Mouse (Mus musculus): ENCODE data around the gene Cnst. TPM values are rescaled to one million over a fixed set of nuclear protein-coding genes. Genes with fewer than 3 reads are reported as not detected.
"Not testable (repeated sequence)": the region's sequence is repeated elsewhere in the genome, so short reads cannot be mapped to it uniquely, and the experiment has no call there.

The Cnst gene
- polyA plus RNA-seq, 1 experiment from 2014 or later: 11.3 TPM

DNA sequence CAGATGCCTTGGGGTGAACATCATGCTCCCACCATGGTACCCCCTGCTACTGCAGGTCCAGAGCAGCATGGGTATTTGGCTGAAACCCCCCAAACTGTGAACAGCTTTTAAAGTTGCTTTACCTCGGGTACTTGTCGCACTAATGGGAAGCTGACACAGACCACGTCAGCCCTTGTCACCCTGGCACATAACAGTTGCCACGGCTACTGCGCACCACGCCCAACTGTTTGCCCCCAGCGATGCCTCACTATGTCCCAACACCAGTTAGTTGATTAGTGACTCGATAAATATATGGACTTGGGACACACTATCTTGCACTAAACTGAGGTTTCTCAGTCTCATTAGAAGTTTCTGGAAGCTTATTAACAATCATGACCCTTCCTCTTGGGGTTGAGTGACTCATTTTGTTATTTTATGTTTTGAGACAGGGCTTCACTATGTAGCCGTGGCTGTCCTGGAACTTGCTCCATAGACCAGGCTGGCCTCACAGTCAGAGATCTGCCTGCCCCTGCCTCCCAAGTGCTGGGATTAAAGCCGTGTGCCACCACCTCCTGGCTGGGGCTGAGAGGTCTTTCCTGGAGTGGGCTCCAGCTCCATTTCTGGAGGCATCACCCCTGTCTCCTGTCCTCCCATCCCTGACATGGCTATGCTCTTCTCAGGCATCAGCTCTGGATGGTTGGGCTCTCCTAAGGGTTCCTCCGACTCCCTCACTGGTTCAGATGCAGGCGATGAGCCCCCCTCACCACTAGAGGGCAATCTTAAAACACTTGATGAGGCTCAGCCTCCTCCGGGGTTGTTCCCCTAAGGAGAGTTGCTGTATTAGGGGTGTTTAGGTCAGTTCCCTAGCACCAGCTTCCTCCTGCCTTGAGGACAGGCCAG, 99.2 kb downstream of the Cnst start:
- ATAC-seq: peak; percentile 87
- no peak overlapping the region for H3K4me3 ChIP-seq (ENCODE audit: low read length)
- peak overlapping the region; percentile 41 for H3K9ac ChIP-seq (ENCODE audit: low read depth, low read length)

DNA sequence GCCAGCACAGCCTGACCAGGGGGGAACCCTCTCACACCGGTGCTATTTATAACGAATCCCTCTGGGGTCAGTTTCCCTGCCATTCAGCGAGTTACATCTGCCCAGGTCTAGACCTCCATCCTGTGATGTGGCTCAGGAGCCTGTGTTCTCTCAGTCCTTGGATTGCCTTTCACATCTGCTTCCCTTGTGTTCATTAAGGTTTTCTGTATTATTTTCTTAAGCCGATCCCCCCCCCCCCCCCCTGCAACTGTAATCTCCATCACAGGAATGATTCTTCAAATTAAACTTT, 99.8 kb downstream of the Cnst start:
- no peak overlapping the region for H3K27ac ChIP-seq (ENCODE audit: low read length)
- no peak overlapping the region for H3K4me3 ChIP-seq (ENCODE audit: low read length)
- no peak for ATAC-seq
- H3K9ac ChIP-seq (ENCODE audit: low read depth, low read length): peak overlapping the region; percentile 41
- peak overlapping the region; percentile 40; the same call in 1 of the 2 replicates for H3K4me2 ChIP-seq (ENCODE audit: low read depth, low read length)
- WGBS: 15% methylated on average over 4 of the region's 4 CpGs
- no peaks in the 10 kb centered on the region for H3K27me3 ChIP-seq (replicated peaks; ENCODE audit: control insufficient read depth, insufficient read depth, low read length)
- H3K4me1 ChIP-seq (ENCODE audit: control insufficient read depth, insufficient read depth, low read length): no peaks in the 10 kb centered on the region
- H3K9me3 ChIP-seq (ENCODE audit: control insufficient read depth, low read length): no peaks in the 10 kb centered on the region
- no peaks in the 10 kb centered on the region for H3K36me3 ChIP-seq (ENCODE audit: control insufficient read depth, insufficient read depth, low read length)

More for the DNA sequence above, 99.2 kb downstream of the Cnst start:
- H3K4me2 ChIP-seq (ENCODE audit: low read depth, low read length): peak overlapping the region; percentile 40; the same call in 1 of the 2 replicates
- no peaks in the 10 kb centered on the region for H3K27me3 ChIP-seq (replicated peaks; ENCODE audit: control insufficient read depth, insufficient read depth, low read length)
- no peaks in the 10 kb centered on the region for H3K9me3 ChIP-seq (ENCODE audit: control insufficient read depth, low read length)
- no peaks in the 10 kb centered on the region for H3K36me3 ChIP-seq (ENCODE audit: control insufficient read depth, insufficient read depth, low read length)
- H3K27ac ChIP-seq (ENCODE audit: low read length): no peak overlapping the region
- 60% methylated on average over 13 of the region's 13 CpGs for WGBS
- no peaks in the 10 kb centered on the region for H3K4me1 ChIP-seq (ENCODE audit: control insufficient read depth, insufficient read depth, low read length)

DNA sequence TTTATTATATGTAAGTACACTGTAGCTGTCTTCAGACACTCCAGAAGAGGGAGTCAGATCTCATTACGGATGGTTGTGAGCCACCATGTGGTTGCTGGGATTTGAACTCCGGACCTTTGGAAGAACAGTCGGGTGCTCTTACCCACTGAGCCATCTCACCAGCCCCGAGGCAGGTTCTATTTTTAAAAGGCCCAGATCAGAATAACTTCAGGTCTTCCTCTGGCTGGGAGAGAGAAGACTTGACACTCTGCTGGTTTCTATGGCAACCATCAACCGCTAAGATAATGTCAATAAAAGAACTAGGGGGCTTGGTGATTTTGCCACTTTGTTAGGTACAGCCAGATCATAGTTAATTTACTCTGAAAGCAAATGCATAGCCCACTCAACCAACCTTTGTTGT, 102.5 kb downstream of the Cnst start:
- not testable (repeated sequence) for H3K27ac ChIP-seq (ENCODE audit: low read length); H3K9ac ChIP-seq (ENCODE audit: low read depth, low read length); H3K4me1 ChIP-seq (ENCODE audit: control insufficient read depth, insufficient read depth, low read length); H3K36me3 ChIP-seq (ENCODE audit: control insufficient read depth, insufficient read depth, low read length); ATAC-seq; H3K27me3 ChIP-seq (replicated peaks; ENCODE audit: control insufficient read depth, insufficient read depth, low read length); H3K4me2 ChIP-seq (ENCODE audit: low read depth, low read length); H3K4me3 ChIP-seq (ENCODE audit: low read length); H3K9me3 ChIP-seq (ENCODE audit: control insufficient read depth, low read length)
- WGBS: 67% methylated on average over 4 of the region's 5 CpGs

DNA sequence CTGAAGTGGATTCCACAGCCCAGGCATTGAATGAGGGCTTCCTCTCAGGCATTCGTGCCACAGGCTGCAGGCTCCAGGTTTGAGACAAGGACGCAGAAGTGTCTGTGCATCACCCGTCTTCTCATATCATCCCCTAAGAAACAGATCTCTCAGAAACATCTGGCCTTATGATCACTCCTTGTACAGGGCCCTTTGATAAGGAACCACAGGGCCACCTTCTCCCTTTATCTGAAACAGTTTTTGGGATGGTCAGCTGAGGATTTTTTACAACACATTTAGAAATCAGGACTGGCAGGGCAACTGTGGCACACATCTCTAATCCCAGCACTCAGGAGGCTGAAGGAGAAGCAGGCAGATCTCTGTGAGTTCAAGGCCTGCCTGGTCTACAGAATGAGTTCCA, 103.2 kb downstream of the Cnst start:
- no peaks in the 10 kb centered on the region for H3K27me3 ChIP-seq (replicated peaks; ENCODE audit: control insufficient read depth, insufficient read depth, low read length)
- H3K4me2 ChIP-seq (ENCODE audit: low read depth, low read length): no peak overlapping the region
- no peak overlapping the region for H3K9ac ChIP-seq (ENCODE audit: low read depth, low read length)
- H3K4me1 ChIP-seq (ENCODE audit: control insufficient read depth, insufficient read depth, low read length): no peaks in the 10 kb centered on the region
- no peaks in the 10 kb centered on the region for H3K9me3 ChIP-seq (ENCODE audit: control insufficient read depth, low read length)
- H3K4me3 ChIP-seq (ENCODE audit: low read length): no peak overlapping the region
- WGBS: 78% methylated on average over 3 of the region's 3 CpGs
- no peaks in the 10 kb centered on the region for H3K36me3 ChIP-seq (ENCODE audit: control insufficient read depth, insufficient read depth, low read length)
- no peak overlapping the region for H3K27ac ChIP-seq (ENCODE audit: low read length)
- no peak for ATAC-seq

DNA sequence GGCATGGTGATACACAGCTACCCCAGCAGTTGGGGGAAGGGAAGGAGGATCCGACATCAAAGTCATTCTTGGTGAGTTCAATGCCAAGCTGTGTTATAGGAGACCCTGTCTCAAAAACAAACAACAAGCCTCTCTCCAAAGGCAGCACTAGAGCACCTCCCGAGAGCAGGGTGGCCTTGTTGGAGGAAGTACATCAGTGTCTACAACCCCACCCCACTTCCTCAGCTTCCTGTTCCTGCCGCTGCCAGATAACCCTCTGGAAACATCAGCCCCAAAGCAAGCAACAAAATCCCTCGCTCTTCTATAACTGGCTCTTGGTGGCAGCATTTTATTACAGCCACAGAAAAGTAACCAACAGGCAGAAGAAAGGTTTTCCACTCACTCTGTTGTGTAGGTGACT, 104.1 kb downstream of the Cnst start:
- no peak for ATAC-seq
- Histone ChIP-seq H3K27me3 (replicated peaks; ENCODE audit: control insufficient read depth, insufficient read depth, low read length) (no peaks in the 10 kb centered on the region), H3K9me3 (ENCODE audit: control insufficient read depth, low read length) (no peaks in the 10 kb centered on the region), H3K36me3 (ENCODE audit: control insufficient read depth, insufficient read depth, low read length) (no peaks in the 10 kb centered on the region), H3K4me1 (ENCODE audit: control insufficient read depth, insufficient read depth, low read length) (no peaks in the 10 kb centered on the region), H3K27ac (ENCODE audit: low read length) (no peak overlapping the region), H3K9ac (ENCODE audit: low read depth, low read length) (no peak overlapping the region), H3K4me2 (ENCODE audit: low read depth, low read length) (no peak overlapping the region), H3K4me3 (ENCODE audit: low read length) (no peak overlapping the region)
- WGBS: 68% methylated on average over 4 of the region's 4 CpGs

DNA sequence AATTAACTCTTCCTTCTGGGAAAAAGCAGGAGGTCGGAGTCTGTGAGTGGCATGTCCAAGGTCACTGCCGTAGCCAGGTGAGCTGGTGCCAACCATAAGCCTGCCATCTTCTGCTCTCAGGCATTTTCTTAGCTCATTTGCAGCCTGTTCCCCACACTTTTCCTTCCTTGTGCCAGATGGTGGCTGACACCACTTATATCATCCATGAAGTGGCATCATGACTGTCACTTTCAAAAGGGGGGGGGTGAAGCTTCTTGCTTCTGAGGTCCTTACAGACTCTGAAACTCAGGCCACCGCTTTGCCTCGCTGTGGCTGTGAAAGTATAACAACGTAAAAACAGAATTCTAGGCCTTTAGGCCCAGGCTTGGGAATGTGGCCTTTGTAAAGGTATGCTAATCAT, 105.1 kb downstream of the Cnst start:
- H3K9me3 ChIP-seq (ENCODE audit: control insufficient read depth, low read length): no peaks in the 10 kb centered on the region
- H3K9ac ChIP-seq (ENCODE audit: low read depth, low read length): no peak overlapping the region
- no peaks in the 10 kb centered on the region for H3K27me3 ChIP-seq (replicated peaks; ENCODE audit: control insufficient read depth, insufficient read depth, low read length)
- H3K27ac ChIP-seq (ENCODE audit: low read length): no peak overlapping the region
- ATAC-seq: peak; percentile 31; the same call in 1 of the 2 replicates
- H3K4me1 ChIP-seq (ENCODE audit: control insufficient read depth, insufficient read depth, low read length): no peaks in the 10 kb centered on the region
- no peak overlapping the region for H3K4me2 ChIP-seq (ENCODE audit: low read depth, low read length)
- whole genome bisulfite sequencing: 75% methylated on average over 5 of the region's 5 CpGs
- H3K4me3 ChIP-seq (ENCODE audit: low read length): no peak overlapping the region
- H3K36me3 ChIP-seq (ENCODE audit: control insufficient read depth, insufficient read depth, low read length): no peaks in the 10 kb centered on the region

DNA sequence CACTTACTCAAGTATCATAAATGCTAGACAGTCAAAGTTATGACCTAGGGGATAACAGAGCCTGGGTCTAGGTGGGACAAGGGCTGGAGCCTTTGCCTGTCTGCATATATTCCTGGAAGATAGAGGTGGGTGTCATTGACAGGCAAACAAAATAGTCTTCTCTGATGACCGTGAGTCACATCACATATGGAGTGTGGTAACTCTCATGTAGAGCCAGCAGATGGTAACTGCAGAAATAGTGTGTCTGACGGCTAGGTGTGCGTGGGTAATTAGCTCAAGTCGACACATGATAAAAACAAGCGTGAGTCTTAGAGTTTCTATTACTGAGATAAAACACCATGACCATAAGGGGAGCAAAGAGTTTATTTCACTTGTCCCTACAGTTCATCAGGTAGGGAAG, 116.9 kb downstream of the Cnst start:
- no peak overlapping the region for H3K4me2 ChIP-seq (ENCODE audit: low read depth, low read length)
- no peak for ATAC-seq

DNA sequence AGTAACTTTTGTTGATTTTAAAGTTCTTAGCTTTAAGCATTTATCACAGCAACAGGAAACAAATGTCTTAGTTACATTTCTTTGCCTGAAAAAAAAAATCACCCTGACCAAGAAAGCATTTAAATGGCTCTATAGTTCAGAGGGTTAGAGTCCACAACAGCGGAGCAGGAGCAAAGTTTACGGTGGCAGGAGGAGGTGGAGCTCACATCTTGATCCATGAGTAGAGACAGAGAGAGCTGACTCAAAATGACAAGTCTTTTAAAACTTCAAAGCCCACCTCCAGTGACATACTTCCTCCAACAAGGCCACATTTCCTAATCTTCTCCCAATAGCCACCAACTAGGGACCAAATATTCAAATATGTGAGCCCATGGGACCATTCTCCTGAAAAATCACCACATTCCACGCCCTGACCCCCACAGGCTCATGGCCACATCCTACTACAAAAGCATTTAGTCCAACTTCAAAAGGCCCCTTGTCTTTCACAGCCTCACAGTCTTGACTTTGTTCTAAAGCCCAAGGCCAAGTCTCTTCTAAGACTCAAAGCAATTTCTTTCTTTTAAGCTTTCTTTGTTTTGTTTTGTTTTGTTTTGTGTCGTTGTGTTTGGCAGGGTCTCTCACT, 118.2 kb downstream of the Cnst start:
- 51% methylated on average over 4 of the region's 4 CpGs for WGBS
- Histone ChIP-seq H3K27ac (ENCODE audit: low read length) (peak overlapping the region; percentile 40; the same call in 1 of the 2 replicates), H3K4me2 (ENCODE audit: low read depth, low read length) (no peak overlapping the region), H3K27me3 (replicated peaks; ENCODE audit: control insufficient read depth, insufficient read depth, low read length) (no peaks in the 10 kb centered on the region), H3K9ac (ENCODE audit: low read depth, low read length) (no peak overlapping the region), H3K36me3 (ENCODE audit: control insufficient read depth, insufficient read depth, low read length) (no peaks in the 10 kb centered on the region), H3K4me3 (ENCODE audit: low read length) (no peak overlapping the region), H3K4me1 (ENCODE audit: control insufficient read depth, insufficient read depth, low read length) (peaks cover 6% of the 10 kb centered on the region), H3K9me3 (ENCODE audit: control insufficient read depth, low read length) (no peaks in the 10 kb centered on the region)
- no peak for ATAC-seq

More for the DNA sequence above, 116.9 kb downstream of the Cnst start:
- 87% methylated on average over 5 of the region's 5 CpGs for WGBS
- Histone ChIP-seq H3K9ac (ENCODE audit: low read depth, low read length) (no peak overlapping the region), H3K36me3 (ENCODE audit: control insufficient read depth, insufficient read depth, low read length) (no peaks in the 10 kb centered on the region), H3K9me3 (ENCODE audit: control insufficient read depth, low read length) (no peaks in the 10 kb centered on the region), H3K4me1 (ENCODE audit: control insufficient read depth, insufficient read depth, low read length) (0 out of 2 replicates have a peak, but pooled peaks cover 2% of the 10 kb centered on the region), H3K4me3 (ENCODE audit: low read length) (no peak overlapping the region), H3K27me3 (replicated peaks; ENCODE audit: control insufficient read depth, insufficient read depth, low read length) (no peaks in the 10 kb centered on the region), H3K27ac (ENCODE audit: low read length) (no peak overlapping the region)

DNA sequence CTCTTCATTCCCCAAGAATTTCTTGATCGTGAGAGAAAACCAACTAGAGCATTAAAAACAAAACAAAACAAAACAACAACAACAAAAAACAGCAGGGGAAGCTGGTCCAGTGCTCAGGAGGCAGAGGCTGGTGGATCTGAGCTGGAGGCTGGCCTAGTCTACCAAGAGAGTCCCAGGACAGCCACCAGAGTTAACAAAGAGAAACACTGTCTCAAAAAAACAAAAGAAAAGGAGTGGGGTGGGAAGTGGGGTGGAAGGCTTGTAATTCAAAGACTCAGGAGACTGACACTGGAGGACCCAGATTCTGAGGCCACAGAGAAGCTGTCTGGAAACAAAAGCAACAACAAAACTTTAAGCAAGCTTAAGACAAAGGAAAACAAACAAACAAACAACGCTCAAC, 120.8 kb downstream of the Cnst start:
- no peak for ATAC-seq
- Histone ChIP-seq H3K4me2 (ENCODE audit: low read depth, low read length) (no peak overlapping the region), H3K4me3 (ENCODE audit: low read length) (no peak overlapping the region), H3K9me3 (ENCODE audit: control insufficient read depth, low read length) (no peaks in the 10 kb centered on the region), H3K27me3 (replicated peaks; ENCODE audit: control insufficient read depth, insufficient read depth, low read length) (no peaks in the 10 kb centered on the region), H3K9ac (ENCODE audit: low read depth, low read length) (no peak overlapping the region), H3K4me1 (ENCODE audit: control insufficient read depth, insufficient read depth, low read length) (peaks cover 6% of the 10 kb centered on the region), H3K36me3 (ENCODE audit: control insufficient read depth, insufficient read depth, low read length) (no peaks in the 10 kb centered on the region), H3K27ac (ENCODE audit: low read length) (no peak overlapping the region)
- WGBS: 74% methylated on average over 2 of the region's 2 CpGs

Data from intestine, embryonic 16.5 days (tissue).